Mouse (Mus musculus): ENCODE measurements around the gene Mlxip. TPM values are rescaled to one million over a fixed set of nuclear protein-coding genes. Genes with fewer than 3 reads are reported as not detected.
A peak's percentile ranks its signal among the peaks of the same experiment; 100 is the strongest.

Gene Mlxip
- total RNA-seq, 2 experiments from 2014 or later: 57.4 to 57.6 TPM

DNA sequence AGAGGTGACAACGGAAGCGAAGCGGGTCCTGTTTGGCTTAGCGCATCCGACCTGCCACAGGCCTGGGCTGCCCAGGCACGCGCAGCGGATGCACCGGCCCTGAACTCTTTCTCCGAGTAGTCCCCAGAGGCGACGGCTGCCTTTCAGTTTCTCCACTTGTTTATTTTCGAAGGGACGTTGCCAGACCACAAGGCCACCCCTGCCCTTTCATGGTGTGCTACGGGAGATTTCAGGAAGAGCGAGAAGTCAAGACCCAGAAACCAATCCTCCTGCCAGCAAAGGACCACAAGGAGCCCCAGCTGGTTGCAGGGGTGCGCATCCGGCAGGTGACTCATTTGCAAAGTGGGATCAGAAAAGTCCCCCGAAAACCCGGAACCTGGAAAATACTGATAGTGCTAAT lies 12.6 kb upstream of the Mlxip start:
- no peak for DNase-seq

DNA sequence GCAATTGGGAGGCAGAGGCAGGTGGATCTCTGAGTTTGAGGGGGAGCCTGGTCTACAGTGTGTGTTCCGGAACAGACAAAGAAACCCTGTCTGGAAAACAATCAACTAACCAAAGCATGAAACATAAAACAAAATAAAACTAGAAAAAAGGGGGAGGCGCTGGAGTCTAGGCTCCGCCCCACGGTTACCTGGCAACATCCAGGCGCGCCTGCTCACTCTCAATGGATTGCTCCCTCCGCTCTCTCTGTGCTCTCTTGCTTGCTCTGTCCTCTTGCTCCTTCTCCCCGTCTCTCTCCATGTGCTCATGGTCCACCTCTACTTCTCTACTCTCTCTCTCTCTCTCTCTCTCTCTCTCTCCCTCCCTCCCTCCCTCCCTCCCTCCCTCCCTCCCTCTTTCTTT lies 11.9 kb upstream of the Mlxip start:
- no peak for DNase-seq

DNA sequence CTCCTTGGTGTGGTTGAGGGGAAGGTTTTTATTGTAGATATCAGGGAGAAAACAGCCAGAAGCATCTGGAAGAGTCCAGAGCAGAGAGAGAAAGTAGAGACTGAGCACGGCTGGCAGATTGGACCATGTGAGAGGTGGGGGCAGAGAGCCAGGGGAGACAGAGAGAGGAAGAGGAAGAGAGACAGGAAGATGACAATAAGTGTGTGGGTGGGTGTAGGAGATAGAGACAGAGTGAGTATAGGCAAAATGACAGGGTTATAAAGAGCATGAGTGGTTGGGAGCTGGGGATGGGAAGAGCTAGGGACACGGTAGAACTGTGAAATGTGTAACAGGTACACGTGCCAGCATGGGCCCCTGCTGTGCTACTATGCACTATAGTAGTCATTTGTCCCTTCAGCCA lies 6.1 kb upstream of the Mlxip start:
- DNase-seq: no peak

DNA sequence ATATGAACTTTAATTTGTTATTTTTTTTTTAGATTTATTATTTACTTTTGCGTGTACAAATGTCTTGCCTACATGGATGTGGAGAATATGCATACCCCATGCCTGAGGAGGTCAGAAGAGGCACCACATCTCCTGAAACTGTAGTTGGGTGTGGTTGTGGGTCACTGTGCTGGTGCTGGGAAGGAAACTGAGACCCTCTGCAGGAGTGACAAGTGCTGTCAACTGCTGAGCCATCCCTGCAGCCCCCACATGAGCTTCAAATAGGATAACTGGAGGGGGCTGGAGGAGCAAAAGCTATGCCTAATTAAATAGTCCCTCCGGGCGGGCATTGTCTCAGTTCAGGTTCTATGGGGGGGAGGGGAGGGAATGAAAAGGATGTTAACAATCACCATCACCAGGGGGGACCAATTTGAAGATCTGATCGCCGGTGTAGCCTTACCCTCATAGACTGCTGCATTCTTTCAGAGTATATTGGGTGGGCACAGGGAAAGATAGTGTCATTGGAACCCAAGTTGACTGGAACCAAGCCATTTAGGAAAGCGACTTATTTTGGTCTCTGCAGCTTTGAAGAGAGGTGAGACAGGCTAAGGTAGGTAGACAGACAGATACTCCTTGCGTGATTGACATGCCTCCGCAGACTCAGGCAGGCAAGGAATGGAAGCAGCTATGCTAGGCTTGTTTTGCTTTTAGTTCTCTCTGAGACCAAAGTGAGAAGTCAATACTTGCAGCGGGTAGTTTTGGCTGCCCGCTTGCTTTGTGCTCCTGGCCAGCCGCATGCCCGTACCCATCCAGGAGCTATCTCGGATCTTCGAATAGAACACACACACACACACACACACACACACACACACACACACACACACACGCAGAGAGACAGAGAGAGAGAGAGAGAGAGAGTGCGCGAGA lies 3.8 kb upstream of the Mlxip start:
- no peak for DNase-seq

DNA sequence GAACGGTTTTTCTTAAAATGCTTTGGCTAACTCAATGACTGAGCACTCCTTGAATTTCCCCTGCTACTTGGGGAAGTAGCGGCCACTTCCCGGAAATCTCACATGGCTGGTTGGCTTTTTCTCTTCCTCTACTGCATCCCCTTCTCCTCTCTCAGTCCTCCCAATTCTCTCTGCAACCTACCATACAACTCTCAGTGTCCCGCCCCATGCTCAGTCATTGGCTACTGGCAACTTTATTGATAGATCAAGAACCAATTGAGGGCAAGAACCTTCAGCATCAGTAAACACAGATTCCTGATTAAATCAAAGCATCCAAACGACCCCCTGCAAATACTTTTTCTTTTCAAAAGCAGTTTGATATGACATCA lies 3.2 kb upstream of the Mlxip start:
- DNase-seq: no peak

DNA sequence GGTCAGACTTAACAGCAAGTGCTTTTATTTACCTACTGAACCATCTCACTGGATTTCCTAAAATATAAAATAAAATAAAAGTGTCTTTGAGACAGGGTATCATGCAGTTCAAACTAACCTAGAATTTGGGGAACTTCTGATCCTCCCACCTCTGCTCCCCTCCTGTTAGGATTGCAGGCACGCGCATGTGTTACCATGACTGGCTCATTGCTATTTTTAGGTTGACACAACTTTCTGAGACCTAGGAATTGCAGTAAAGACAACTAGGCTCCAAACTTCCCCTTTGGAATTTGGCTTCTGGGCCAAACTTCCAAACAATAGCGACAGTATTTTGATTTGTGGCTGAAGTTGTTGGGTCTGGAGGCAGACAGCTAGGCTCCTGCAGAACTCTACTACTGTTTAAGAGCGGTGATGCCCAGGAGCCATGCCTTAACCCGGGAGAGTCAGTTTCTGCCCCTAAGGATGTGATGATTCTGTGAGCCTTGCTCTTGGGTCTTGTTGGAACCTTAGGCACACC lies 754 bp upstream of the Mlxip start:
- DNase-seq: no peak

DNA sequence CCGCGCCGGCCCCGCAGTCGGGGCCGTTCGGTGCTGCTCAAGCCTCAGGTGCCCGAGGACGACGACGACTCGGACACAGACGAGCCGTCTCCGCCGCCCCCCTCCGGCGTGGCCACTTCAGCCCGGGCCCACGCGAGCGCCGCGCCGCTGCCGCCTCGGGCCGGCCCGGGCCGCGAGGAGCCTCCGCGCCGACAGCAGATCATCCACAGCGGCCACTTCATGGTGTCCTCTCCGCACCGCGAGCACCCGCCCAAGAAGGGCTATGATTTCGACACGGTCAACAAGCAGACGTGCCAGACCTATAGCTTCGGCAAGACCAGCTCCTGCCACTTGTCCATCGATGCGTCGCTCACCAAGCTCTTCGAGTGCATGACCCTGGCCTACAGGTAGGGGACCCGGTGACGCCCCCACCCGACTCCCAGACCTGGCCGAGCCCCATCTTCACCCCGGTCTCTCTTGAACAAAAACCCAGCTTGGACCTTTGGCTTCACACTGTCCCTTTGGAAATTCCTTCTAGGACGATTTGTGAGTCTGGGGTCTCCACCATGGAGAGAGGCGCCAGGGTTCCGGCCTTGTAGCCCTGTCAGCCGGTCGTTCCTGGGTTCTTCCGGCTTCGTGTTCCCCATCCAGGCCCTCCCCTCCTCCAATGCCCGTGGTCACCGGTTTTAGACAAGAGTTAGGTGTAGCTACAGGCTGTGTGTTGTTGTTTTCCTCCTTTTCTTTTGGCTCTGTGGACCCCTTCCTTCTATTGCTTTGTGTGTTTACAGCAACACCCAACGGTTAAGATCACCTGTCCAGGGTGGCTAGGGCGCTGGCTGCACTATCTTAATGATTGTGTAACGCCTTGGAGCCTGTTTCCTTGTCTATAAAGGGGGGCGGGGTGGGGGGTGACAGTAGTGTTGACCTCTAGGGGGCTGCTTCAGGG lies 621 bp downstream of the Mlxip start:
- no peak for DNase-seq

DNA sequence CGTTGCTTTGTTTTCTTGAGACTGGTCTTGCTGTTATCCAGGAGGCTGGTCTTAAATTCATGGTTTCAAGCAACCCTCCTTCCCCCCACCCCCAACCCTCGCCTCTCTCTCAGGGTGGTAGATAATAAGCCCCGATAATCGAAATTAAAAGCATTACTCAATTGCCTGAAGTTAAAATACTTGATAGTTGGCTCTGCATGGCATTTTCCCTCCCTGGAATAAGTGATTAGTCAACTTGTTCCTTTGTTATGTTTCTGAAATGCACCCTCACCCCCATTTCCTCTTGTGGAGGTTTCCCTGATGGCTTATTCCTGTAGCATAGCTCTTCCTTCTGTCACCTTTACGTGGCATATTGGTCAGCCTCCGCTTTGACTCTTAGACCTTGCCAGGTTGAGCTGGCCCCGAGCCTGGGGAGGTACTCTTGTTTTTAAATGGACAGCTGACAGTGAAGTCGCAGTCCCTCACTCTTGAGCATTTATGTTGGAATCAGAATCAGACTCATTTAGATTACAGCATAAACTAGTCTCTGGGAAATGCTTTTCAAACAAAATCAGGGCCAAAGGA lies 2.4 kb downstream of the Mlxip start:
- DNase-seq: no peak

DNA sequence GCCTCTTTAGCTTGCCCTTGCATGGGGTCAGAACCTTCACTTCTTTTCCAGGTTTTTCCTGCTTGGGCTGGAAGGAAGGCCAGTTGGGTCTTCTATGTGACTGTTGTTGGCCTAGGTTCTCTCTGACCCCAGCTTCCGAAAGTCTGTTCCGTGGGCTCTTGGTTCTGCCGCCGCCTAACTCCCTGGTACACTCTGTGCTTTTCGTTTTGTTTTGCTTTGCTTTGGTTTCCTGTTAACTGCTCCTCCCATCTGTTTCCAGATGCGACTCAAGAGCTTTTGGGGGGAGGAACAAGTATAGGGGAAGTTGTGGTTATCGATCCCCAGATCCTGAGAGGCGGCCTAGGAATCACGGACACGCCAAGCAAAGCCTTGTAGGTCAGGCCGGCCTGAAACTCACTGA lies 3.2 kb downstream of the Mlxip start:
- DNase-seq: no peak

DNA sequence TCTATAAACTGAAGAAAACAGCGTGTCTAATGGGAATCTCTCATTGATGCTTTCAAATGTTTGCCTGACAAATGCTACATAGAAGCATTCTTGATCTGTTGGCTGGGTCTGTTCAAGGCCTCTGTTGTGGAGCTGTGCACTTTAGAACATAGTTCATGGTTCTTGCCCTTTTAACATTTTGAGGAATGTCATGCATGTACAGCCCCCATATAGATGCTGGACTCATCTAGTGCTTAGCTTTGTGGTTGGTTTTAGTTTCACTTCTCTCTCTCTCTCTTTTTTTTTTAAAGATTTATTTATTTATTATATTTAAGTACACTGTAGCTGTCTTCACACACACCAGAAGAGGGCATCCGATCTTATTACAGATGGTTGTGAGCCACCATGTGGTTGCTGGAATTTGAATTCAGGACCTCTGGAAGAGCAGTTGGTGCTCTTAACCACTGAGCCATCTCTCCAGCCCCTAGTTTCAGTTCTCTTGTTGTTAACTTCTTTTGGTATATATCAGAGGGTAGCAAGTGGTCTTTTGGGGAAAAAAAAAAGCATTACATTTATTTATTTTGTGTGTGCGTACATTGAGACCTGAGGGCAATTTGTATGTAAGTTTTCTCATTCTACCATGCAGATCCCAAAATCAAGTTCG lies 4.4 kb downstream of the Mlxip start:
- no peak for DNase-seq

DNA sequence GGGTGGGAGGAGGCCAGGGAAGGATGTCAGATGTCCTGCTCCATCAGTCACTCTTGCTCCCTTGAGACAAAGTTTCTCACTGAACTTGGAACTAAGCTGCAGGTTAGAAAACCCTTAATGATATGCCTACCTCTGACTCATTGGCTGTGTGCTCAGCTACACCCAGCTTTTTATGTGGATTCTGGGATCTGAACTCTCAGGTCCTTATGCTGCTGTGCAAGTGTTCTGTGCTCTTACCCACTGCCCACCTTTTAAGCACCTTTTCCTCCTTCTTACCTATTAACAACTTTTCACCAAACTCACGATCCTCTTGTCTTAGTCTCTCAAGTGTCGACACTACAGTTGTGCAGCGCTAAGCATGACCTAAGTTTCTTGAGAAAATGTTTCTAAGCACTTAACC lies 9.9 kb downstream of the Mlxip start:
- DNase-seq: no peak

DNA sequence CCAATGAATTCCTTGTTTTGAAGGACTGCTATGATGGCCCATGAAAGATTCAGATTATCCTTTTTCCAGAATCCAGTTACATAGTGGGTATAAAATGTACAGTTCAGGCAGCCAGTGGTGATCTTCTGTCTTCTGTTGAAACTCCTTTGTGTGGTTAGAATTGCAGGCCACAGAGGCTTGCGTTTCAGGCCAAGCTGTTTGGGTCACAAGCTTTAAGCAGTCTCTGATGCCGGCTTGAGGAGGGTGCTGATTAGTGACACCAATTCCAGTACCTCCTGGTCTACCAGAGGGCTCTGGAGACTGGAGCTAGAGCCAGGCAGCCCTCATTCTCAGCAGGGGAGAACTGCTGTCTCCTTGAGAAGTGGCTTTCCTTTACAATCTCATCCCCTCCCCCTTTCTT lies 12.4 kb downstream of the Mlxip start:
- no peak for DNase-seq

DNA sequence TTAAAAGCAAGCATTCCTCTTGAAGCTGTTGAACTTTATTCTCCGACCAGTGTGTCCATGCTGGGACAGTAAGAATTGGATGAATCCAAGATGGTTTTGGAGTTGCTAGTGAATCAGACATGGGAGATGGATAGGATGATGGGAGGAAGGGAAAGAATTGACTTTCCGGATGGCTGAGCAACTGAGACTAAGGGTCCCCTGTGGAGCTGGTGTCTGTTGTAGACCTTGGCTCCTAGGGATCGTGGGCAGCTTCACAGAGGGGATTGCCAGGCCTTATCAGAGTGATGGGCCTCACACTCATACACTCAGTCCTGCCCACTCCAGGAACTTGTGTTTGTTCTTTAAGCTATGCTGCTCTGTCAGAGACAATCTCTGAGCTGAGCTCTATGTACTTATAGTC lies 13.6 kb downstream of the Mlxip start:
- DNase-seq: no peak

DNA sequence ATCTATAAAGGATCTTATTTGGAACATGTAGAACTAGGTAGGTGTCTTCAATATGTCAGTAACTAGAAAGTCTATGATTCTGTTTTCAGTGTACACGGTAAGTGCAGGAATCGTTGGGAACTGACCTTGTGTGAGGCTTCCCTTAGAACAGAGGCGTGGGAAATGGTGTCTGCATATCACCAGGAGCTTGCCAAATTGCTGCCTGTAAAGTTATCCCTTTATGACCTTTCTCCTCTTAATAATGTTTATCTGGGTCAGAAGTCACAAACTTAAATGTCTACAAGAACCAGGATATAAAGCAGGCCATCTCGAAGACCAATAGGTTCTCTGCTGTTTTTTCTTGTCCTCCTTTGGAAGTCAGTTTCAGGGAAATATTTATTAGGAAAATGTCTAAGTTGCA lies 17.6 kb downstream of the Mlxip start:
- DNase-seq: no peak

DNA sequence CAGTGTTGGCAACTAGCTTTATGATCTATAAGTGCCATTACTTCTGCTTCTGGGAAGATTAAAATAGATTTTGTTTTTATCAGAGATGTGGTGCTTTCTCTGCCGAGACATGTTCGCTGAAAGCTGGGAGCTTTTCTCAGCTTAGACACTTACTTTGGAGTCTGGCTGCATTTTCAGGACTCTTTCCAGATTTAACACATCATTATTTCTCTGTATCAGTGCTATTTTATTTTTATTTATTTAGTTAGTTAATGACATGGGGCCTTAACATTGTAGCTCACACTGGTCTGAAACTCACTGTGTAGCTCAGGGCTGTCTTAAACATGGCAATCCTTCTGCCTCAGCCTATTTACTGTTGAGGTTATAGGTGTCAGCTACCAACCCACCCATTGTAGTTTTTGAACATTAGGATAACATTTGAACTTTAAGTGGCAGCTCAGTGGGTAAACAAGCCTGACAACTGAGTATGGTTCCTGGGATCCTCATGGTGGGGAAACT lies 19.3 kb downstream of the Mlxip start:
- no peak for DNase-seq

DNA sequence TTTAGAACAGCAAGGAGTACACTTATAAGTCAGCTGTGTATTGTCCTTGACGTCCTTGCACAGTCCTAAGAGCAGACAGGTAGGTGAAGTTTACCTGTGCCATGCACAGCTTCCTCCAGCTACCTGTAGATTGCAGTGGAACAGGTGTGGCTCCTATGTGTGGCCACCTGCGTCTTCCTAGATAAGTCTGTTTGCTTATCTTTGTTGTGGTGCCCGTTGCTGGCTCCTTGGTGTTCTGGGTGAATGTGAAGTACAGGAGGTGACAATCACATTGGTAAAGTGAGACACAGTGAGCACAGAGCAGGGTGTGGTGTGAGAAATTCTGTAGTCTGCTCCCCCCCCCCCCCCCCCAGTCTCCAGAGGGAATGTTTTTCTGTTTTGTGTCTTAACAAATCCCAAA lies 21.6 kb downstream of the Mlxip start:
- no peak for DNase-seq

DNA sequence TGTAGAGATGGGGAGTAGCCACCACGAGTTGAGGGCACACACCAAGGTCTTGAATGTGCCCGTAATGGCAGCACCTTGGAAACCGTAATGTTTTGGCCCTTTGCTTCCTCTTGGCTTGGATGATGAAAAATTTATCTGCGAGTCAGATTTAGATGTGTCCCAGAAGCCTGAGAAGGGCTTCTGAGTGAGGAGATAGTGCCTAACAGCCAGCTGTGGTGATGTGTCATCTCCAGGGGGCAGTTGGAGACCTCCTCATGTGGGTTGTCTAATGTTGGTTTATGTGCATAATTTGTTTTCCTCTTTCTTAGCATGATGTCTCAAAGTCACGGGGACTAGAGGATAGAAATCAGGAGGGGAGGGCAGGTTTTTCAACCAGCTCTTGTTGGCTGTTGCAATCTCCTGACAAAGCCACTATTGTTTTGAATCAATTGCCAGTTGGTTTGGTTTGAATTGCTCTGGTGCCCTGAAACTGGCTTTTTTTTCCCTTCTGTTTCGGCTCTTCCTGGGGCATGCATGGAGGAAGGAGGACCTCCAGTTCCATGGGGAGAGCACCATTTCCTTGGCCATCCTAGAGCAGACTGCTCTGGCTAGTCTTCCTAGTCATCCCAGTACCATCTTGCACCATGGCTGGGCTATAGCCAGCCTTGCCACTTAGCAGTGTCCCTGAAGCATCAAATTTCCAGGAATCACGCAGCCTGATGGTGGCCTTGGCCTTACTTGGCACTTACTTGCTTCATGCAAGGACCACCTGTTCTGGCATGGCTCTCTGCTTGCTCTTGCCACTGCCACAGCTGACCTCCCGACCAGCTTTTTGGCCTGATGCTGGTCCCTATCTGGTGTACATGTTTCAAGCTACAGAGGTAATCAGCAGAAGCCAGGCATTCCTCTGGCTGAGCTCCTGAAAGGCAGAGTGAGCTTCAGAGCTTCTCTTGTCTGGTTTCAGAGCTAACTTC lies 22.2 kb downstream of the Mlxip start:
- peak; percentile 37 for DNase-seq

DNA sequence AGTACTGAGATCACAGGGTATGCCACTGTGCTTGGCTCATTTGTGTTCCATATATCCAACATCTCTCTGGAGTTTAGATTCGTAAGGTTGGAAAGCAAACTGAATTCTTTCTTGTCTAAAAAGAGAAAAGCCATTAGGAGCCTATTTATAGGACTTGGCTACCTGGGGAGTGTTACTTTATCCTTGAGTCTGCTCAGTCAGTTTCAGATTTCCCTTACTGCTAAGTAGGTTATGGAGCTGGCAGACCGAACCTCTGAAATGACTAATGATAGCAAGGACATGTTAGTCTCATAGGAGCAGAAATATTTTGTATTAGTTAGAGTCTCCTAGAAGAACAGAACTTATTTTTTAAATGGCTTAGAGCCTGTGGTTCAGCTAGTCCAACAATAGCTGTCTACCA lies 29.3 kb downstream of the Mlxip start:
- no peak for DNase-seq

DNA sequence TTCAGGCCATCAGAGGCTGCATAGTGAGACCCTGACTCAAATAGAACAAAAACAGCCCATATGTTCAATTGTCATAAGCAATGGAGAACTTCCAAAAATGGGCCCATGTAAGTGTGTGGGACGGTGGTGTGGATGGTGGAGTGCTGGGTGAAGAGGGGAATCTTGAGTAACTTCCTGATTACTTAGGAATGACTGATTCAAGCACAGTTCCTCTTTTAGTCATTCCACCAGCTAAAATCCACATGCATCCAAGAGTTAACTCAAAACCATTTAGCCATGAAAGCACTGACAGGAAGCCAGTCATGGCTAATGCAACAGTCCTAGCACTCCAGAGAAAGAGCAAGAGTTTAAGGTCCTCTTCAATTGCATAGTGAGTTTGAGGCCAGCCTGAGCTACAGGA lies 33.0 kb downstream of the Mlxip start:
- no peak for DNase-seq

DNA sequence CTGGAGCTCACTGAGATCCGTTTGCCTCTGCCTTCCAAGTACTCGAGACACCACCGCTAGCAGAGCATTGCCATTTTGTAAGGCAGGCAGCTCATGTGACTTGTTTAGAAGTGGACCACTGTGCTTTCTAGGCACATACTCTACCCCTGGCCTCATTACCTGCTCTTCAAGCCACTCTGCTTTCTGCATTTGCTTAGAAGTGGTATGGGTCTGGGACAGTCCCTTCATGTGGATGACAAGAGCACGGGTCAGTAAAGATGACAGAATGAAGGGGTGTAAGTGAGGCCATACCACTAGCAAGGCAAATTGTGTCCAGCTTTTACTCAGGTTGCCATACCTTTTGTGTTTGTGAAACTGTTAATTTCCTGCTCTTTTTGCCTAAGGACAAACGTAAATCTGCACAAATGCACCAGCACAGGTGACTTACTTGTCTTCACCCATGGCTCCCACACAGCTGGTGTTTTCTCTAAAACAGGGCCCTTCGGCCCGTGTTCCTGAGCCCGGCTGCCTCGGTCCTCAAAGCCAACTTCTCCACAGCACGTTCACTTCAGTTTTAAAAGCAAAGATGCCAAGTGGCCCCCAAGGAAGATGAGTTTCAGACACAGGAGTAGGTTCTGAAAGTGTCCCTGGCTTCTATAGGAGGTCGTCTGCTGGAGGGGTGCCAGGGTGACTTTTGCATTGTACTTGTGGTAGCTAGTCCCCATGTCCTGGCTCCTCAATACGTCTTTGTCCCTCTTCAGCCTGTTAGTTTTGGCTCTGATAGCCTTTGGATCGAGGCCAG lies 37.1 kb downstream of the Mlxip start:
- peak; percentile 64 for DNase-seq

Data from gastrocnemius, postnatal 10 days (tissue).